9 mouse cellular contexts compared by ENCODE assay signal in genomic region chr13:94882711-94883145, GRCm38 (mm10). TPM values are rescaled to one million over a fixed set of nuclear protein-coding genes. Genes with fewer than 3 reads are reported as not detected.
DNase-seq lines count a peak whose midpoint lies in the region; ATAC-seq lines count a peak whose summit lies in the region.
"Had no signal": no experiment of that assay in that cellular context is flagged by ENCODE, and none has a peak within 500 bp of the region (broad histone marks: within the 10 kb centered on the region; RNA-seq: fewer than 3 reads in every experiment).

No protein-coding gene starts in this region.

- H3K4me3 ChIP-seq in lung, embryonic 15.5 days: peak overlapping the region; percentile 45
- peak overlapping the region; percentile 44 for H3K4me3 ChIP-seq in forebrain, embryonic 12.5 days (replicated peaks)
- H3K4me3 ChIP-seq in limb, embryonic 12.5 days (replicated peaks): peak overlapping the region; percentile 49

- peak overlapping the region; percentile 90 for H3K4me2 ChIP-seq in lung, embryonic 15.5 days
- peak overlapping the region; percentile 75 for H3K4me2 ChIP-seq in forebrain, embryonic 12.5 days
- H3K4me2 ChIP-seq in limb, embryonic 12.5 days: peak overlapping the region; percentile 87

- no peak for DNase-seq in lung, postnatal 4 days
- DNase-seq in splenic B cell, adult 2 months (ENCODE audit: low read depth, low spot score): peak; percentile 2
- DNase-seq in thymus, postnatal 36 days: no peak
- no peak for DNase-seq in spleen, postnatal 4 days (ENCODE audit: low spot score in 2 of 2)
- DNase-seq: right cerebral cortex, postnatal 14 days had no signal

- H3K4me1 ChIP-seq in lung, embryonic 15.5 days: peaks cover 27% of the 10 kb centered on the region
- peaks cover 27% of the 10 kb centered on the region for H3K4me1 ChIP-seq in forebrain, embryonic 12.5 days
- peaks cover 26% of the 10 kb centered on the region for H3K4me1 ChIP-seq in limb, embryonic 12.5 days (replicated peaks)

- no peak overlapping the region for H3K9ac ChIP-seq in lung, embryonic 15.5 days
- peak overlapping the region; percentile 55 for H3K9ac ChIP-seq in forebrain, embryonic 12.5 days
- peak overlapping the region; percentile 53; the same call in 1 of the 2 replicates for H3K9ac ChIP-seq in limb, embryonic 12.5 days (replicated peaks)

- no peak overlapping the region for H3K27ac ChIP-seq in lung, embryonic 15.5 days
- H3K27ac ChIP-seq in forebrain, embryonic 12.5 days: 0 out of 2 replicates have a peak overlapping the region, but pooled peaks have one; percentile 31
- no peak overlapping the region for H3K27ac ChIP-seq in limb, embryonic 12.5 days

- under 1% methylated on average over 37 of the region's 37 CpGs for whole genome bisulfite sequencing in lung, embryonic 15.5 days
- WGBS in forebrain, embryonic 12.5 days: under 1% methylated on average over 37 of the region's 37 CpGs
- under 1% methylated on average over 33 of the region's 37 CpGs for WGBS in limb, embryonic 12.5 days

- peaks cover 88% of the 10 kb centered on the region for H3K27me3 ChIP-seq in lung, embryonic 15.5 days
- H3K27me3 ChIP-seq in forebrain, embryonic 12.5 days: peaks cover 74% of the 10 kb centered on the region
- peaks cover 72% of the 10 kb centered on the region for H3K27me3 ChIP-seq in limb, embryonic 12.5 days
- H3K27me3 ChIP-seq in splenic B cell, adult 2 months (ENCODE audit: control insufficient read depth, insufficient read depth, low read length, poor library complexity, severe bottlenecking): peaks cover 2% of the 10 kb centered on the region

- H3K36me3 ChIP-seq in lung, embryonic 15.5 days: no peaks in the 10 kb centered on the region
- no peaks in the 10 kb centered on the region for H3K36me3 ChIP-seq in forebrain, embryonic 12.5 days (replicated peaks)
- H3K36me3 ChIP-seq in limb, embryonic 12.5 days: no peaks in the 10 kb centered on the region
- H3K36me3 ChIP-seq in splenic B cell, adult 2 months (ENCODE audit: control insufficient read depth, insufficient read depth, low read length, poor library complexity, severe bottlenecking): no peaks in the 10 kb centered on the region

- H3K9me3 ChIP-seq in lung, embryonic 15.5 days: no peaks in the 10 kb centered on the region
- H3K9me3 ChIP-seq in forebrain, embryonic 12.5 days: no peaks in the 10 kb centered on the region
- no peaks in the 10 kb centered on the region for H3K9me3 ChIP-seq in limb, embryonic 12.5 days

- peak; percentile 57; the same call in 1 of the 2 replicates for ATAC-seq in lung, embryonic 15.5 days (ENCODE audit: borderline replicate concordance, extremely low read depth, low FRiP score, low TSS enrichment)
- peak; percentile 43 for ATAC-seq in forebrain, embryonic 12.5 days (ENCODE audit: low FRiP score)
- peak; percentile 40 for ATAC-seq in limb, embryonic 12.5 days (ENCODE audit: insufficient number of reproducible peaks, insufficient read depth, low FRiP score, low TSS enrichment, low read depth)

RNA-seq across cellular contexts. Expression of gene Otp, which starts 7.3 kb away (rescaled TPM):
- not detected in 2 replicates for polyA plus RNA-seq in lung, embryonic 15.5 days (2015; fragmentation: Nextera tagmentation; extraction: Ambion mirVana)
- 6.0 and 7.1 TPM in 2 replicates for polyA plus RNA-seq in forebrain, embryonic 12.5 days (2016; fragmentation: Nextera tagmentation; extraction: Ambion mirVana)
- polyA plus RNA-seq in limb, embryonic 12.5 days (2016; fragmentation: Nextera tagmentation; extraction: Ambion mirVana): not detected in 2 replicates
- polyA plus RNA-seq: adrenal gland, adult 2 months had no signal
